Mouse (Mus musculus) spleen, adult 2 months (tissue): Measurements from ENCODE around the gene Cdh23. TPM values are rescaled to one million over a fixed set of nuclear protein-coding genes. Genes with fewer than 3 reads are reported as not detected.

Experiments used
- DNase-seq, 2 experiments: peaks; one replicate each; pipeline versions ENCODE4 v3.0.0 to v3.0.0-alpha.2; 2012 to 2021; ENCODE audit warnings: low spot score in 2 of 2, low read depth in 1 of 2
- H3K27ac ChIP-seq: fragments of 200-500 bp; 2 replicates; pipeline ENCODE4 v1.5.1; 2012; ENCODE audit warnings: low read length, inconsistent platforms; ENCODE audit not compliant: insufficient read depth
- H3K27me3 ChIP-seq: fragments of 200-500 bp; 2 replicates; pipeline ENCODE4 v1.6.1; 2012; ENCODE audit warnings: mild to moderate bottlenecking, moderate library complexity, low read length, inconsistent platforms; ENCODE audit not compliant: control insufficient read depth, insufficient read depth
- H3K36me3 ChIP-seq: fragments of 200-500 bp; 2 replicates; pipeline ENCODE4 v1.6.1; 2012; ENCODE audit warnings: mild to moderate bottlenecking, low read length, inconsistent platforms; ENCODE audit not compliant: control insufficient read depth, insufficient read depth
- H3K4me1 ChIP-seq: fragments of 200-500 bp; 2 replicates; pipeline ENCODE4 v1.6.1; 2011; ENCODE audit warnings: inconsistent platforms; ENCODE audit not compliant: control insufficient read depth, insufficient read depth, insufficient read length
- H3K4me3 ChIP-seq: fragments of 200-500 bp; 2 replicates; pipeline ENCODE4 v1.5.1; 2011; ENCODE audit warnings: mild to moderate bottlenecking, inconsistent platforms; ENCODE audit not compliant: insufficient read depth, insufficient read length; ENCODE audit errors: extremely low read depth
- CTCF ChIP-seq: fragments of 200-500 bp; IDR thresholded peaks from 2 replicates; pipeline ENCODE4 v1.5.1; 2011; ENCODE audit warnings: mild to moderate bottlenecking, inconsistent platforms; ENCODE audit not compliant: insufficient read depth, insufficient read length, insufficient replicate concordance; ENCODE audit errors: extremely low read depth
- POLR2A ChIP-seq: fragments of 200-500 bp; IDR thresholded peaks from 2 replicates; pipeline ENCODE4 v1.6.1; 2011; ENCODE audit warnings: low read depth, low read length, inconsistent platforms
- WGBS: fragments of 180-500 bp; shearing (Covaris S2); methylation state at CpG from one replicate; pipeline ENCODE4 v1.1.7; 2018; 5-methylcytosine and 5-hydroxymethylcytosine counted together
- polyA plus RNA-seq: library from polyadenylated mRNA; depleted of rRNA; stranded (reverse); fragments of >200 nt; gene quantifications from 2 replicates; pipeline ENCODE4 v1.2.3, GENCODE M21; 2012

Cdh23 gene
- polyA plus RNA-seq, 1 experiment: 2.7 TPM

DNA sequence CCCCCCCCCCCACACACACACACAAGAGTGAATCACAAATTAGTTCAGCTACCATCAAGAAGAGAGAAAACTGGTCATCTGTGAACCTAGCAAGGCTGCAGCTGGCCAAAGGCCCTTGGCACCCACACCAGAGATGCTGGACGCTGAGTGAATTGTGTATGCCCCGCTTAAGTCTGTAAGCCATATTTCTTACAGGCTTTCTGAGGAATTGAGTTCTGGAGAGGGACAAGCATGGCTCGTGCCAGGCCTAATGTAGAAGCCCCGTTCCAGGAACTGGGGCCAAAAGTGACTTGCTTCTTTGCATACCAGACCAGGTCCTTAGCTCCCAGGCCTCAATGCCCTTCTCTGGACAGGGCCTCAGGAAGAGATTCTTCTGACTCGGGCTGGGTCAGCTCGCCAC lies 132.2 kb downstream of the Cdh23 start:
- Histone ChIP-seq H3K36me3 (no peaks in the 10 kb centered on the region), H3K4me3 (no peak overlapping the region), H3K4me1 (peaks cover 4% of the 10 kb centered on the region; the same call in 1 of the 2 replicates), H3K27me3 (0 out of 2 replicates have a peak, but pooled peaks cover 2% of the 10 kb centered on the region), H3K27ac (no peak overlapping the region)
- TF ChIP-seq CTCF: no peak
- no peak for TF ChIP-seq POLR2A
- 93% methylated on average over 6 of the region's 6 CpGs for WGBS
- DNase-seq: no peak

DNA sequence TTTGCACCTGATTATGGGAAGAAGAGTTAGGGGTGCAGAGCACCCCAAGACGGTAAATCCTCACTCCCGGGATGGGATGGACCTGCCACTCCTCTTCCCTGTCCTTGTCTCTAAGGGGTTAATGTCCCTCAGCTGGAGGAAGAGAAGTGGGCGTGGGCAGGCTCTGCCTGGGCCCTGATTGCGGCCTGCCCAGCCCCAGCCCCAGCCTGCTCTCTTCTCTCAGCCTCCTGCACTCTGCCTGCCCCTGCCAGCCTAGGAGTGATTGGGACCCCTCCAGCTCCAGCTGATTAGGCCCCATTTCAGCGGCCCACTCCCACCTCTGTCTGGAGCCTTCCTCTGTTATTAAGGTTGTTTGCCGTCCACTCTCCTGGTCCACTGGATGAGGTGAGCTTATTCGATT lies 133.3 kb downstream of the Cdh23 start:
- peaks cover 4% of the 10 kb centered on the region; the same call in 1 of the 2 replicates for H3K4me1 ChIP-seq
- 0 out of 2 replicates have a peak, but pooled peaks cover 2% of the 10 kb centered on the region for H3K27me3 ChIP-seq
- no peak overlapping the region for H3K27ac ChIP-seq
- H3K4me3 ChIP-seq: no peak overlapping the region
- no peak for DNase-seq
- TF ChIP-seq POLR2A (no peak), CTCF (no peak)
- no peaks in the 10 kb centered on the region for H3K36me3 ChIP-seq
- WGBS: 73% methylated on average over 7 of the region's 7 CpGs

DNA sequence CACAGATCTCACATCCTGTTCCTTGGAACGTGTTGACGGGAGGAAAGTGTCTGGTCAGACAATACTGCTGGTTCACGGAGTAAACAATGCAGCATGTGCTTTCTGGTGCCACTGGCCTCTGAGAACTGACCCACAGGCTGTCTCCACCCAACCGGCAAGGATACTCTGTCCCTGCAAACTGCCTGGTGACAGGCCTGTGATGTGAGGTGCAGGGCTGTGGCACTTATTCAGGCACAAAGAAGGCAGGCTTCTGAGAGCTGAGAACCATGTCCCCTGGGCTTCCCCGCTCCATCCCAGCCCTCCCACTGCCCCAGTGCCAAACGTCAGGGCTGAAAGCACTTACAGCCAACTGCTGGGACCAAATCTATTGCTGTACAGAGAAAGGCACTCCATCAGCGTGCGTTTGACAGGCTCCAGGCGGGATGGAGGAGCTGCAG lies 137.8 kb downstream of the Cdh23 start:
- Histone ChIP-seq H3K27me3 (no peaks in the 10 kb centered on the region), H3K27ac (no peak overlapping the region), H3K36me3 (no peaks in the 10 kb centered on the region), H3K4me3 (no peak overlapping the region), H3K4me1 (no peaks in the 10 kb centered on the region)
- no peak for TF ChIP-seq CTCF
- TF ChIP-seq POLR2A: no peak
- no peak for DNase-seq
- WGBS: 83% methylated on average over 9 of the region's 9 CpGs

DNA sequence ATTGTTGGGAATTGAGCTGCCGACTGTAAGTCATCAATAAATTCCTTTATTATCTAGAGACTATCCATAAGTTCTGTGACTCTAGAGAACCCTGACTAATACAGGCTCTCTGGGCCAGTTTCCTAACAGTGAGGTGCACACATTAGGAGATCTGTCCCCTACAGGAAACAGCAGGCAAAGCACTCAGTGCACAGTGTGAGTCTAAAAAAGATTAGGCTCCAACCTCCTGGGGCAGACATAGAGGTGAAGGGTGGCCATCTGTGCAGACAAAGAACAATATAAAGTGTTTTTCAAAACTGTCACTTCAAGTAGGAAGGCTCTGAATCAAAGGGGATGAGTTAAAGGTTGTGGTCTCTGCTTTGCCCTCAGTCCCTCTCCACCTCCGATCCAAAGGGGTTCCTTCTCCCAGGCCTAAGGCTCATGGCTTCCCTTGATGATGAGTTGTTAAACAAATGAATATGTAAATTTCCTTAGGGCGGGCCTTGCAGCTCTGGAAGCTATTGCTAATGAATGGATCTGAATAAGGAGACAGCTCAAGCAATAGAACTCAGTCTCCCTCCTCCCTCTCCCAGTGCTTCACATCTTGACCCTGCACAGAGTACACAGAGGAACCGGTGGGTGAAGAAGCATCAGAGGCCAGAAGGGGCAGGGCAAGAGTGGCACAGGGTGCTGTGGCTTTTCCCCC lies 143.2 kb downstream of the Cdh23 start:
- no peak overlapping the region for H3K4me3 ChIP-seq
- H3K27ac ChIP-seq: no peak overlapping the region
- WGBS: 88% methylated on average over 4 of the region's 4 CpGs
- H3K4me1 ChIP-seq: no peaks in the 10 kb centered on the region
- TF ChIP-seq CTCF: no peak
- TF ChIP-seq POLR2A: no peak
- no peaks in the 10 kb centered on the region for H3K36me3 ChIP-seq
- no peak for DNase-seq
- no peaks in the 10 kb centered on the region for H3K27me3 ChIP-seq

DNA sequence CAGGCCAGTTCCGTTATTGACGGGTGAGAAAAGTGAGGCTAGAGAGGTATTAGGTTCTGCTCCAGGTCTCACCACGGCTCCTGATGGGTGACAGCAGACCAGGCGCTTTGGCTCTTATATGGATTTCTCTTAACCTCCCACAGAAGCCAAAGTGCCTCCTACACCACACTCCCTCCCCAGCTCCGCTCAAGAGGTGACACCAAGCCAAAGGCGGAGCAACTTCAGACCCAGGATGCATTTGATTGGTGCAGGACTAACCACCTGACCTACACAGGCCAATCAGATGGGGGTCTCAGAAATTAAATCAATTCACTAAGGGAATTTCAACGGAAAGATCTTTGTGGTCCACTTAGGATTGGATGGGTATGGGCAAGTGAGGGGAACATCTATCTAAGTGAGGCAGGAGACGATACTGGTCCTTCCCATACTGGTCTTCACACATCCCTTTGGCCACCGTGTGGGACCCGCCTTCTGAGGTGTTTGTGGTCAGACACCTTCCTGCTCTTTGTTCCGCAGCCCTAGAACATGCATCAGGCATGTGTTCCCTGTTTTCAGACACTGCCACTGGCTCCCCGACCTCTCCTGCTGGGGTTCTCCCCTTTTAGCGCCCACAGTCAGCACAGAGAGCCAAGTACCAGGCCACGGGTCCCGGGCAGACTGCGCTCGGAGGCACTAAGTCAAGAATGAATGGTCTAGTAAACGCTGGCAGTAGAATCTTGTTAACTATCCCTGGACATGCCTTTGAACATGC lies 157.0 kb downstream of the Cdh23 start:
- Histone ChIP-seq H3K4me1 (no peaks in the 10 kb centered on the region), H3K4me3 (no peak overlapping the region), H3K27ac (no peak overlapping the region), H3K36me3 (no peaks in the 10 kb centered on the region), H3K27me3 (no peaks in the 10 kb centered on the region)
- DNase-seq: no peak
- 47% methylated on average over 18 of the region's 18 CpGs for WGBS
- no peak for TF ChIP-seq POLR2A
- no peak for TF ChIP-seq CTCF

DNA sequence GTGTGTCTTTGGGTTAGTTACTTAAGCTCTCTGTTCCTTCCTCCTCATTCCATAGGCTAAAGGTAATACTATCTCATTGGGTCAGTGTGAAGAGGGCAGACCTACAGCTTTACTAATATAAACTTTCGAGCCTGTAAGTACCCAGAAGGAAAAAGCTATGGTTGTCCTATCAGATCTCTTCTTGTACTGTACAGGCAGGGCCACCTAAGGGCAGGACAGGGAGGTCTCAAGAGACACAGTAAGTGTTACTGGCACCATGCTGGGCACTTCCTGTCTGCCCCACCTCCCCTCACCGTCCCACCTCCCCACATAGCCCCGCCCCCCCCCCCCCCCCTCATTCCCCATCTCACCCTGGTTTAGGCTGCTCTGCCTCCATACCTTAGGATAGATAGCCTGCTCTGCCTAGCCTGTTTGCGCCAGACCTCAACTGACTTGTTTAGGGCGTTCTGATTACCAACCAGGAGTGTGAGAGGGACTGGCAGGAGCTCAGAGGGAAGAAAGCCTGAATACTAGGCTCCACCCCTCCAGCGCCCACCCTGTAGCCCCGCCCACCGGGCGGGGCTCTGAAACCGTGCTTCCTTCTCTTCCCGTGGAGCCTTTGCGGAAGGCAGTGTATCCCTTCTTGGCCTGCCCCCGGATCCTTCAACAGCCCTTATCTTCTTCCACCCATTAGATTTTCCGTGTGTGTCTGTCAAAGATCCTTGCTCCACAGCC lies 160.0 kb downstream of the Cdh23 start:
- TF ChIP-seq POLR2A: no peak
- no peak for TF ChIP-seq CTCF
- 33% methylated on average over 13 of the region's 14 CpGs for WGBS
- no peak for DNase-seq
- Histone ChIP-seq H3K36me3 (no peaks in the 10 kb centered on the region), H3K27ac (no peak overlapping the region), H3K27me3 (no peaks in the 10 kb centered on the region), H3K4me3 (no peak overlapping the region), H3K4me1 (no peaks in the 10 kb centered on the region)
